Mouse (Mus musculus): ENCODE results near the gene Cyb5rl. TPM values are rescaled to one million over a fixed set of nuclear protein-coding genes. Genes with fewer than 3 reads are reported as not detected.

Gene Cyb5rl
- polyA plus RNA-seq, 1 experiment = 4.8 TPM

DNA sequence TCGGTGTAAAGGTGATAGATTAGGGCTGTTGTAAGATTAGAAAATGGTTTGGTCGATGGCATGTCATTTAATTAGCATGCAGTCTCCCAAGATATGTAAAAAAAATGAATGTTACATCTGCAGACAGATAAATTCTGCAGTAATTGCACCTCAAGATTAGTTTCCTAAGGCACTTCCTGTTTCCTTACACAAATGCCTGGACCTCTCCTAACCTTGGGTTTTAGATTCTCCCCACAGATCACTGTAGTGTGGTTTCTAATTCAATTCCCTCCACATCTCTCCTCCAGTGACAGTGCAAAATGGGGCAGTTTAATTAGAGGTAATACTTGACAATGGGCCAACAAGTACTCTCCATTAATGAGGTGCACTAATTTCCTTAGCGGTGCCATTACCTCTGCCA lies 3.6 kb upstream of the Cyb5rl start:
- Histone ChIP-seq H3K27me3 (ENCODE audit: control insufficient read depth, insufficient read depth, low read length, poor library complexity, severe bottlenecking) (no peaks in the 10 kb centered on the region), H3K4me3 (ENCODE audit: low read depth, low read length) (no peak overlapping the region), H3K9ac (ENCODE audit: low read depth, poor library complexity, severe bottlenecking) (no peak overlapping the region), H3K4me1 (ENCODE audit: control insufficient read depth, insufficient read depth, low read length) (no peaks in the 10 kb centered on the region), H3K27ac (ENCODE audit: insufficient read depth, low read length) (no peak overlapping the region), H3K36me3 (ENCODE audit: control insufficient read depth, insufficient read depth, low read length, poor library complexity, severe bottlenecking) (peaks cover 22% of the 10 kb centered on the region), H3K9me3 (replicated peaks; ENCODE audit: control insufficient read depth, insufficient read depth, low read length, poor library complexity, severe bottlenecking) (no peaks in the 10 kb centered on the region)
- TF ChIP-seq EP300 (IDR thresholded peaks at IDR 0.05; ENCODE audit: insufficient read depth, low read depth, low read length) (no peak), POLR2A (IDR thresholded peaks at IDR 0.05; ENCODE audit: insufficient read depth, low read length) (no peak), CTCF (IDR thresholded peaks at IDR 0.05; ENCODE audit: low read depth, low read length) (no peak)

GRCm38 (mm10) chr4:107064394-107065098 lies 2.2 kb upstream of the Cyb5rl start:
- no peak overlapping the region for H3K9ac ChIP-seq (ENCODE audit: low read depth, poor library complexity, severe bottlenecking)
- H3K27me3 ChIP-seq (ENCODE audit: control insufficient read depth, insufficient read depth, low read length, poor library complexity, severe bottlenecking) = no peaks in the 10 kb centered on the region
- H3K4me1 ChIP-seq (ENCODE audit: control insufficient read depth, insufficient read depth, low read length) = no peaks in the 10 kb centered on the region
- TF ChIP-seq EP300 (IDR thresholded peaks at IDR 0.05; ENCODE audit: insufficient read depth, low read depth, low read length) = no peak
- TF ChIP-seq CTCF (IDR thresholded peaks at IDR 0.05; ENCODE audit: low read depth, low read length) = no peak
- no peak for TF ChIP-seq POLR2A (IDR thresholded peaks at IDR 0.05; ENCODE audit: insufficient read depth, low read length)
- H3K4me3 ChIP-seq (ENCODE audit: low read depth, low read length) = no peak overlapping the region
- H3K9me3 ChIP-seq (replicated peaks; ENCODE audit: control insufficient read depth, insufficient read depth, low read length, poor library complexity, severe bottlenecking) = no peaks in the 10 kb centered on the region
- H3K36me3 ChIP-seq (ENCODE audit: control insufficient read depth, insufficient read depth, low read length, poor library complexity, severe bottlenecking) = peaks cover 22% of the 10 kb centered on the region
- H3K27ac ChIP-seq (ENCODE audit: insufficient read depth, low read length) = no peak overlapping the region

DNA sequence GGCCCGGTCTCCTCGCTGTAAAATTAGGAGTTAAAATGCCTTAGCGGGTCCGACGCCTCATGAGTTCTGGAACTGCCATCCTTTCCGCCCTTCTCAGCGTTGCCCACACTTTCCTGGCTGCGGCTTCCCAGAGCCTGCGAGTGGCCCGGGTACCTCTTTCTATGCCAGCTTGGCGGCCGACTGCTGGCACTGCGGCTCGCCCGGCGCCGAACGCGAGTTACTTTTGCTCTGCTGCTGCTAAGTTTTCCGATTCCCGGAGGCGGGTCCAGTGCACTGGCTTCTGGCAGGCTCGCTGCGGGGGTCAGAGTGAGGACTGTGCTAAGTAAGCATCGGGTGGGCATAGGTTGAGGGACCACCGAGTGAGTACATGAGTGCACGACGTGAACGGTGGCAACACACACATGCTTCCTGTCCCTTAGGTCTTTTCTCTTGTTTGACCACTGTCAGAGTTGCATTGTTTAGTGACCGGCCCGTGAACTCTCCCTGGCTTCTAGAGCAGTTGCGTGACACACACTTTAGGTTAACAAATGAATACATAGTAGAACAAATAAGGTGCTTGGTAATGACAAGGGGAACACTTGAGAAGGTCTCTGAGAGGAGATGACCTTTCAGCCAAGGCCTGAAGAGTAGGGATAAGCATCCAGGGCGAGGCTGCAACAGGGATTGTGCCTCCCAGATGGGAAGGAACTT lies 508 bp downstream of the Cyb5rl start:
- H3K27ac ChIP-seq (ENCODE audit: insufficient read depth, low read length) = no peak overlapping the region
- H3K36me3 ChIP-seq (ENCODE audit: control insufficient read depth, insufficient read depth, low read length, poor library complexity, severe bottlenecking) = peaks cover 5% of the 10 kb centered on the region; the same call in 1 of the 2 replicates
- peak overlapping the region; percentile 87 for H3K4me3 ChIP-seq (ENCODE audit: low read depth, low read length)
- no peaks in the 10 kb centered on the region for H3K9me3 ChIP-seq (replicated peaks; ENCODE audit: control insufficient read depth, insufficient read depth, low read length, poor library complexity, severe bottlenecking)
- H3K9ac ChIP-seq (ENCODE audit: low read depth, poor library complexity, severe bottlenecking) = peak overlapping the region; percentile 91
- H3K27me3 ChIP-seq (ENCODE audit: control insufficient read depth, insufficient read depth, low read length, poor library complexity, severe bottlenecking) = no peaks in the 10 kb centered on the region
- no peaks in the 10 kb centered on the region for H3K4me1 ChIP-seq (ENCODE audit: control insufficient read depth, insufficient read depth, low read length)
- TF ChIP-seq EP300 (IDR thresholded peaks at IDR 0.05; ENCODE audit: insufficient read depth, low read depth, low read length) (no peak), CTCF (IDR thresholded peaks at IDR 0.05; ENCODE audit: low read depth, low read length) (no peak), POLR2A (IDR thresholded peaks at IDR 0.05; ENCODE audit: insufficient read depth, low read length) (no peak)

GRCm38 (mm10) chr4:107072343-107072742 lies 5.6 kb downstream of the Cyb5rl start:
- H3K4me3 ChIP-seq (ENCODE audit: low read depth, low read length) = no peak overlapping the region
- H3K9me3 ChIP-seq (replicated peaks; ENCODE audit: control insufficient read depth, insufficient read depth, low read length, poor library complexity, severe bottlenecking) = no peaks in the 10 kb centered on the region
- no peaks in the 10 kb centered on the region for H3K4me1 ChIP-seq (ENCODE audit: control insufficient read depth, insufficient read depth, low read length)
- no peaks in the 10 kb centered on the region for H3K27me3 ChIP-seq (ENCODE audit: control insufficient read depth, insufficient read depth, low read length, poor library complexity, severe bottlenecking)
- no peak overlapping the region for H3K9ac ChIP-seq (ENCODE audit: low read depth, poor library complexity, severe bottlenecking)
- TF ChIP-seq CTCF (IDR thresholded peaks at IDR 0.05; ENCODE audit: low read depth, low read length) = no peak
- no peak for TF ChIP-seq POLR2A (IDR thresholded peaks at IDR 0.05; ENCODE audit: insufficient read depth, low read length)
- no peak for TF ChIP-seq EP300 (IDR thresholded peaks at IDR 0.05; ENCODE audit: insufficient read depth, low read depth, low read length)
- no peaks in the 10 kb centered on the region for H3K36me3 ChIP-seq (ENCODE audit: control insufficient read depth, insufficient read depth, low read length, poor library complexity, severe bottlenecking)
- H3K27ac ChIP-seq (ENCODE audit: insufficient read depth, low read length) = no peak overlapping the region

GRCm38 (mm10) chr4:107075456-107075855 lies 8.7 kb downstream of the Cyb5rl start:
- H3K4me1 ChIP-seq (ENCODE audit: control insufficient read depth, insufficient read depth, low read length) = no peaks in the 10 kb centered on the region
- H3K9ac ChIP-seq (ENCODE audit: low read depth, poor library complexity, severe bottlenecking) = no peak overlapping the region
- no peak overlapping the region for H3K27ac ChIP-seq (ENCODE audit: insufficient read depth, low read length)
- no peaks in the 10 kb centered on the region for H3K36me3 ChIP-seq (ENCODE audit: control insufficient read depth, insufficient read depth, low read length, poor library complexity, severe bottlenecking)
- no peaks in the 10 kb centered on the region for H3K27me3 ChIP-seq (ENCODE audit: control insufficient read depth, insufficient read depth, low read length, poor library complexity, severe bottlenecking)
- H3K9me3 ChIP-seq (replicated peaks; ENCODE audit: control insufficient read depth, insufficient read depth, low read length, poor library complexity, severe bottlenecking) = no peaks in the 10 kb centered on the region
- TF ChIP-seq CTCF (IDR thresholded peaks at IDR 0.05; ENCODE audit: low read depth, low read length) (no peak), POLR2A (IDR thresholded peaks at IDR 0.05; ENCODE audit: insufficient read depth, low read length) (no peak), EP300 (IDR thresholded peaks at IDR 0.05; ENCODE audit: insufficient read depth, low read depth, low read length) (no peak)
- no peak overlapping the region for H3K4me3 ChIP-seq (ENCODE audit: low read depth, low read length)

GRCm38 (mm10) chr4:107078894-107079293 lies 12.1 kb downstream of the Cyb5rl start:
- H3K4me1 ChIP-seq (ENCODE audit: control insufficient read depth, insufficient read depth, low read length) = no peaks in the 10 kb centered on the region
- H3K36me3 ChIP-seq (ENCODE audit: control insufficient read depth, insufficient read depth, low read length, poor library complexity, severe bottlenecking) = no peaks in the 10 kb centered on the region
- no peak overlapping the region for H3K4me3 ChIP-seq (ENCODE audit: low read depth, low read length)
- H3K27ac ChIP-seq (ENCODE audit: insufficient read depth, low read length) = no peak overlapping the region
- H3K27me3 ChIP-seq (ENCODE audit: control insufficient read depth, insufficient read depth, low read length, poor library complexity, severe bottlenecking) = no peaks in the 10 kb centered on the region
- TF ChIP-seq POLR2A (IDR thresholded peaks at IDR 0.05; ENCODE audit: insufficient read depth, low read length) (no peak), EP300 (IDR thresholded peaks at IDR 0.05; ENCODE audit: insufficient read depth, low read depth, low read length) (no peak), CTCF (IDR thresholded peaks at IDR 0.05; ENCODE audit: low read depth, low read length) (no peak)
- H3K9ac ChIP-seq (ENCODE audit: low read depth, poor library complexity, severe bottlenecking) = no peak overlapping the region
- H3K9me3 ChIP-seq (replicated peaks; ENCODE audit: control insufficient read depth, insufficient read depth, low read length, poor library complexity, severe bottlenecking) = no peaks in the 10 kb centered on the region
